Mouse (Mus musculus) megakaryocyte, embryonic 14.5 days (primary cell): ENCODE results near the gene Bin2.

Source experiments
- FLI1 ChIP-seq: IDR thresholded peaks from 2 replicates; pipeline ENCODE4 v1.6.1; 2012; ENCODE audit warnings: low read length, inconsistent platforms, mixed read lengths
- GATA1 ChIP-seq: IDR thresholded peaks from 3 replicates; pipeline ENCODE4 v1.6.1; 2012; ENCODE audit warnings: mixed read lengths, low read length, inconsistent platforms, borderline replicate concordance

DNA sequence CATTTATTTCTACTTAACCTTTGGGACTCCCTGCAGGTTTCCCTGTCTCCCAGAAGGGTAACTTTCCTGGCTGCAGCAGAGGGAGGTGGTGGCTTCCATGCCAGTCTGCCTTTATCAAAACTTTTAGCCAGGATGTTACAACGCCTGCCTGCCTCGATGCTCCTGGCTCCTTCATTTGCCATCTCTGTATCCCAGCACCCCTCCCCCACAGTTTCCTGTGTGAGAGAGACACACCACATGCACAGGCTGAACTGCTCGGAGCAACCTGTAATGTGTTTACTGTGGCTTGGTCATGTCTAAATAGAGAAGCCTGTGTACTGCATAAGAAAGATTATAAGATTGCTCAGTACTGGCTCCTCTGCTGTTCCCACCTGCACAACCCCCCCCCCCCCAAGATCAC, 11.0 kb upstream of the Bin2 start:
- TF ChIP-seq GATA1, result no peak
- TF ChIP-seq FLI1, result no peak
